Mouse (Mus musculus) limb, embryonic 12.5 days (tissue): ENCODE data around the gene Pfdn5. TPM values are rescaled to one million over a fixed set of nuclear protein-coding genes. Genes with fewer than 3 reads are reported as not detected.

Experiments used
- ATAC-seq: fragments of 200-750 bp; cut with Nextera tagmentation; 2 replicates; pipeline ENCODE4 v1.8.0; 2017; ENCODE audit warnings: low read depth, moderate TSS enrichment; ENCODE audit not compliant: insufficient number of reproducible peaks, insufficient read depth, low FRiP score, low TSS enrichment
- H3K27ac ChIP-seq: fragments of 300-500 bp; sonication (generic); 2 replicates; pipeline ENCODE4 v1.5.1; 2016; ENCODE audit warnings: mild to moderate bottlenecking, moderate library complexity
- H3K27me3 ChIP-seq: fragments of 300-500 bp; sonication (generic); 2 replicates; pipeline ENCODE4 v1.6.1; 2016; ENCODE audit warnings: mild to moderate bottlenecking, moderate library complexity
- H3K36me3 ChIP-seq: fragments of 300-500 bp; sonication (generic); 2 replicates; pipeline ENCODE4 v1.6.1; 2016; ENCODE audit warnings: mild to moderate bottlenecking, moderate library complexity
- H3K4me1 ChIP-seq: fragments of 300-500 bp; sonication (generic); replicated peaks from 2 replicates; pipeline ENCODE4 v1.6.1; 2016
- H3K4me2 ChIP-seq: fragments of 300-500 bp; sonication (generic); 2 replicates; pipeline ENCODE4 v1.6.1; 2016; ENCODE audit warnings: mild to moderate bottlenecking, moderate library complexity
- H3K4me3 ChIP-seq: fragments of 300-500 bp; sonication (generic); replicated peaks from 2 replicates; pipeline ENCODE4 v1.5.1; 2016; ENCODE audit warnings: mild to moderate bottlenecking
- H3K9ac ChIP-seq: fragments of 300-500 bp; sonication (generic); replicated peaks from 2 replicates; pipeline ENCODE4 v1.6.1; 2016; ENCODE audit warnings: mild to moderate bottlenecking, moderate library complexity
- H3K9me3 ChIP-seq: fragments of 300-500 bp; sonication (generic); 2 replicates; pipeline ENCODE4 v1.6.1; 2016; ENCODE audit warnings: mild to moderate bottlenecking, moderate library complexity
- WGBS: fragments of 180-500 bp; shearing (Covaris S2); methylation state at CpG from one replicate; pipeline ENCODE4 v1.1.7; 2016; 5-methylcytosine and 5-hydroxymethylcytosine counted together
- polyA plus RNA-seq: library from polyadenylated mRNA; unstranded; fragments of >200 nt; fragmentation: Nextera tagmentation; extraction: Ambion mirVana; gene quantifications from 2 replicates; pipeline ENCODE4 v1.2.1, GENCODE M21; 2016

The Pfdn5 gene
- 431 and 445 TPM in 2 replicates for polyA plus RNA-seq

- H3K36me3 ChIP-seq: peaks cover 62% of the 10 kb centered on the region
- H3K4me2 ChIP-seq: peak within 1 kb of the TSS; percentile 89
- peak within 1 kb of the TSS; percentile 87 for H3K27ac ChIP-seq
- H3K4me1 ChIP-seq: peaks cover 14% of the 10 kb centered on the region
- H3K4me3 ChIP-seq: peak within 1 kb of the TSS; percentile 82
- no peaks in the 10 kb centered on the region for H3K9me3 ChIP-seq
- WGBS: under 1% methylated on average over 40 of the region's 40 CpGs
- peak; percentile 78; the same call in 1 of the 2 replicates for ATAC-seq
- peak within 1 kb of the TSS; percentile 79 for H3K9ac ChIP-seq
- H3K27me3 ChIP-seq: no peaks in the 10 kb centered on the region
These were observed at the start of gene Pfdn5 for GRCm38 (mm10) chr15:102326022-102326576. Pfdn5 (plus strand) TSS chr15:102326116.

DNA sequence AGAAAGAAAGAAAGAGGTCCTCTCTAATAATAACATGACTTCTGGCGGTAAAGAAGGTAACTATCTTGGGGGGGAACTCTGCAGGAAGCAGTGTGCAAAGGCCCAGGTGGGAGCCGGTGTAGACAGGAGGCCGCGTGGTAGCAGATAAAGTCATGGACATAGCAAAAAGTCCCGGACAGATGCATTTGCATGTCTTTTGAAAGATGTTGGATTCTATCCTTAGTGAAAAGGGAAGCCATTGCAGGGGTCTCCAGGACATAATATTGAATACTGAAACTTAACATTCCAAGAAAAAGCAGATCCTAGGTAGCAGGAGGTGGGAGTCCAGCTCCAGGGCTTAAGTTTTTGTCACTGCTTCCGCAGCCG, 47.2 kb upstream of the Pfdn5 start:
- Histone ChIP-seq H3K27ac (peak overlapping the region; percentile 87), H3K4me2 (peak overlapping the region; percentile 91), H3K4me1 (peaks cover 13% of the 10 kb centered on the region), H3K9me3 (no peaks in the 10 kb centered on the region), H3K36me3 (peaks cover 27% of the 10 kb centered on the region), H3K4me3 (peak overlapping the region; percentile 89), H3K9ac (peak overlapping the region; percentile 75), H3K27me3 (no peaks in the 10 kb centered on the region)
- ATAC-seq: no peak
- 31% methylated on average over 7 of the region's 7 CpGs for WGBS

GRCm38 (mm10) chr15:102279092-102279782, 46.7 kb upstream of the Pfdn5 start, which contains the start of gene Mfsd5:
Mfsd5 (plus strand) TSS chr15:102279454.
- H3K36me3 ChIP-seq: peaks cover 27% of the 10 kb centered on the region
- no peaks in the 10 kb centered on the region for H3K9me3 ChIP-seq
- peak within 1 kb of the TSS; percentile 91 for H3K4me2 ChIP-seq
- H3K27ac ChIP-seq: peak within 1 kb of the TSS; percentile 87
- WGBS: under 1% methylated on average over 65 of the region's 65 CpGs
- no peaks in the 10 kb centered on the region for H3K27me3 ChIP-seq
- H3K9ac ChIP-seq: peak within 1 kb of the TSS; percentile 75
- peaks cover 13% of the 10 kb centered on the region for H3K4me1 ChIP-seq
- ATAC-seq: peak; percentile 95
- peak within 1 kb of the TSS; percentile 89 for H3K4me3 ChIP-seq

- 28% methylated on average over 13 of the region's 13 CpGs for WGBS
- H3K4me3 ChIP-seq: peak overlapping the region; percentile 89
- H3K27ac ChIP-seq: peak overlapping the region; percentile 87
- no peaks in the 10 kb centered on the region for H3K9me3 ChIP-seq
- peak overlapping the region; percentile 91 for H3K4me2 ChIP-seq
- peak overlapping the region; percentile 75 for H3K9ac ChIP-seq
- ATAC-seq: no peak
- H3K36me3 ChIP-seq: peaks cover 27% of the 10 kb centered on the region
- H3K4me1 ChIP-seq: peaks cover 13% of the 10 kb centered on the region
- H3K27me3 ChIP-seq: no peaks in the 10 kb centered on the region
These were observed 46.0 kb upstream of the Pfdn5 start for GRCm38 (mm10) chr15:102279783-102280520.

DNA sequence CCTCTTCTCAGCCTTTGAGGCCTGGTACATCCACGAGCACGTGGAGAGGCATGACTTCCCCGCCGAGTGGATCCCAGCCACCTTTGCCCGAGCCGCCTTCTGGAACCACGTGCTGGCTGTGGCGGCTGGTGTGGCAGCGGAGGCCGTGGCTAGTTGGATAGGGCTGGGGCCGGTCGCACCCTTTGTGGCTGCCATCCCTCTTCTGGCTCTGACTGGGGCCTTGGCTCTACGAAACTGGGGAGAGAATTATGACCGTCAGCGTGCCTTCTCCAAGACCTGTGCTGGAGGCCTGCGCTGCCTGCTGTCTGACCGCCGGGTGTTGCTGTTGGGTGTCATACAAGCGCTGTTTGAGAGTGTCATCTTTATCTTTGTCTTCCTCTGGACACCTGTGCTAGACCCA, 45.3 kb upstream of the Pfdn5 start:
- no peaks in the 10 kb centered on the region for H3K27me3 ChIP-seq
- 0 out of 2 replicates have a peak overlapping the region, but pooled peaks have one; percentile 75 for H3K9ac ChIP-seq
- WGBS: 94% methylated on average over 19 of the region's 19 CpGs
- H3K36me3 ChIP-seq: peaks cover 27% of the 10 kb centered on the region
- no peak for ATAC-seq
- H3K9me3 ChIP-seq: no peaks in the 10 kb centered on the region
- H3K4me3 ChIP-seq: peak overlapping the region; percentile 89
- no peak overlapping the region for H3K27ac ChIP-seq
- peaks cover 13% of the 10 kb centered on the region for H3K4me1 ChIP-seq
- H3K4me2 ChIP-seq: peak overlapping the region; percentile 91

- H3K9me3 ChIP-seq: no peaks in the 10 kb centered on the region
- H3K9ac ChIP-seq: no peak overlapping the region
- H3K27me3 ChIP-seq: no peaks in the 10 kb centered on the region
- no peak overlapping the region for H3K27ac ChIP-seq
- 86% methylated on average over 8 of the region's 8 CpGs for WGBS
- H3K4me1 ChIP-seq: peaks cover 13% of the 10 kb centered on the region
- peaks cover 27% of the 10 kb centered on the region for H3K36me3 ChIP-seq
- no peak overlapping the region for H3K4me3 ChIP-seq
- no peak overlapping the region for H3K4me2 ChIP-seq
- ATAC-seq: no peak
These were observed 43.2 kb upstream of the Pfdn5 start for GRCm38 (mm10) chr15:102282463-102283292.

DNA sequence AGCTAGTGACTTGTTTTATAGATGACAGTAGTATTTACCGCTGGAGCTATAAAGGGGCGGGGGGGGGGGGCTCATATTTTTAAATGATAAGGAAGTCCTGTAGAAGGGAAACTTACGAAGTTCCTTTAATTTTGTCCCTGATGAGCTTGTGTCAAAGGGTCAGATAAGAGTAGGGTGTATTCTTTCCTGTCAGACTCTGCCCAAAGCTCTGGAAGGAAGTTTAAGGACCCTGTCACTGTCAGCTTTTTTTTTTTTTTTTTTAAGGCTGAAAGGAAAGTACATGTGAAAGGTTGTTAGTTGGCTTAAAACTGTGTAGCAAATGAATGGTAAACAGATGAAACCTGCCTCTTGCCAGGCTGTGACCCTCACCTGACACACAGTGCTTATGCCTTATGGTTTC, 42.3 kb upstream of the Pfdn5 start:
- Histone ChIP-seq H3K36me3 (peaks cover 27% of the 10 kb centered on the region), H3K27me3 (no peaks in the 10 kb centered on the region), H3K9me3 (no peaks in the 10 kb centered on the region), H3K9ac (no peak overlapping the region), H3K4me3 (no peak overlapping the region), H3K27ac (no peak overlapping the region), H3K4me2 (no peak overlapping the region), H3K4me1 (peaks cover 12% of the 10 kb centered on the region)
- ATAC-seq: no peak
- 66% methylated on average over 3 of the region's 3 CpGs for WGBS

- Histone ChIP-seq H3K4me1 (no peaks in the 10 kb centered on the region), H3K36me3 (peaks cover 7% of the 10 kb centered on the region; the same call in 1 of the 2 replicates), H3K4me2 (no peak overlapping the region), H3K4me3 (no peak overlapping the region), H3K27me3 (no peaks in the 10 kb centered on the region), H3K27ac (no peak overlapping the region), H3K9me3 (no peaks in the 10 kb centered on the region), H3K9ac (no peak overlapping the region)
- no peak for ATAC-seq
These were observed 38.5 kb upstream of the Pfdn5 start for GRCm38 (mm10) chr15:102287395-102287794.

- ATAC-seq: peak; percentile 95
- peaks cover 11% of the 10 kb centered on the region for H3K4me1 ChIP-seq
- WGBS: 7% methylated on average over 25 of the region's 25 CpGs
- H3K27ac ChIP-seq: 0 out of 2 replicates have a peak within 1 kb of the TSS, but pooled peaks have one; percentile 29
- no peaks in the 10 kb centered on the region for H3K9me3 ChIP-seq
- peak within 1 kb of the TSS; percentile 77 for H3K4me3 ChIP-seq
- H3K9ac ChIP-seq: peak within 1 kb of the TSS; percentile 62
- H3K27me3 ChIP-seq: no peaks in the 10 kb centered on the region
- peaks cover 28% of the 10 kb centered on the region for H3K36me3 ChIP-seq
- H3K4me2 ChIP-seq: peak within 1 kb of the TSS; percentile 93
These were observed 30.1 kb upstream of the Pfdn5 start, which contains the start of gene Espl1 for GRCm38 (mm10) chr15:102295633-102296367. Espl1 (plus strand) TSS chr15:102296266.

DNA sequence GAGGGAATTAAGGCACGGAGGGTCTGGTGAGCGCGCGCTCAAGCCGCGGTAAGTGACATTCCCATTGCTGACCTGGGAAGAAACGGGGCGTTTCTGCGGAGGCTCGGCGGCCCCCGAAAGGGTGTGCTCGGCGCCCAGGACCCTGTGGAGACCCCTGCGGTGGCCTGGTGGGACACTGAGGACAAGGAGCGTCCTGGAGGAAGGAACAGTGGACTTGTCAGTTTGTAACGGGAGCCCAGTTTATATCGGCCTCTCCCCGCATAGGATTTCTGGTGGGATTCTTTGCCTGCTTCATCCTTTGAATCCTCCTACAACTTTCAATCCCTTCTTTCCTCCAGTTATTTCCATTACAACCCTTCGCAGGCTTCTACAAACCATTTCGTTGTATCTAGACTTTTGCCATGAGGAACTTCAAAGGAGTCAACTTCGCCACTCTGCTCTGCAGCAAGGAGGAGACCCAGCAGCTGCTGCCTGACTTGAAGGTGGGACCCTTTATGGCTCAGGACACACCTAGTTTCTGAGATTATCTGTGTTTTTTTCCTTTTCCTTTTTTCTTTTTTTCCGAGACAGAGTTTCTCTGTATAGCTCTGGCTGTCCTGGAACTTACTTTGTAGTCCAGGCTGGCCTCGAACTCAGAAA, 29.4 kb upstream of the Pfdn5 start:
- Histone ChIP-seq H3K9me3 (no peaks in the 10 kb centered on the region), H3K9ac (peak overlapping the region; percentile 62), H3K36me3 (peaks cover 35% of the 10 kb centered on the region), H3K27me3 (no peaks in the 10 kb centered on the region), H3K4me1 (peaks cover 11% of the 10 kb centered on the region), H3K27ac (0 out of 2 replicates have a peak overlapping the region, but pooled peaks have one; percentile 29), H3K4me2 (peak overlapping the region; percentile 93), H3K4me3 (peak overlapping the region; percentile 77)
- ATAC-seq: 0 out of 2 replicates have a peak, but pooled peaks have one; percentile 21
- 3% methylated on average over 24 of the region's 24 CpGs for WGBS
